Comparison of ENCODE assay signal across 16 mouse cellular contexts in genomic region chr4:107681099-107681849, GRCm38 (mm10). TPM values are rescaled to one million over a fixed set of nuclear protein-coding genes. Genes with fewer than 3 reads are reported as not detected.
DNase-seq lines count a peak whose midpoint lies in the region; ATAC-seq and TF ChIP-seq lines count a peak whose summit lies in the region.
"Had no signal": no experiment of that assay in that cellular context is flagged by ENCODE, and none has a peak within 500 bp of the region (broad histone marks: within the 10 kb centered on the region; RNA-seq: fewer than 3 reads in every experiment).

No protein-coding gene starts in this region.

- H3K4me2 ChIP-seq in hindbrain, embryonic 14.5 days (replicated peaks): peak overlapping the region; percentile 41; the same call in 1 of the 2 replicates
- H3K4me2 ChIP-seq in midbrain, embryonic 16.5 days (ENCODE audit: low read length): peak overlapping the region; percentile 51
- H3K4me2 ChIP-seq: embryonic facial prominence, embryonic 12.5 days; liver, embryonic 13.5 days had no signal

- peak; percentile 35 for DNase-seq in embryo, embryonic 10.5 days (ENCODE audit: low spot score)
- no peak for DNase-seq in embryo, embryonic 10 days (ENCODE audit: low spot score)
- DNase-seq in hindbrain, embryonic 14.5 days (ENCODE audit: low spot score): no peak
- no peak for DNase-seq in frontal cortex, postnatal 14 days (ENCODE audit: low spot score in 2 of 2)
- DNase-seq in left cerebral cortex, postnatal 14 days (ENCODE audit: low spot score in 2 of 2): no peak
- DNase-seq in cerebellum, adult 2 months: no peak
- DNase-seq: cerebellum, adult 11-12 months; liver, embryonic 13.5 days; lung, postnatal 36 days had no signal

- no peaks in the 10 kb centered on the region for H3K9me3 ChIP-seq in hindbrain, embryonic 14.5 days (ENCODE audit: control insufficient read depth, low read length)
- H3K9me3 ChIP-seq in midbrain, embryonic 16.5 days (replicated peaks; ENCODE audit: control insufficient read depth, low read length, poor library complexity, severe bottlenecking): no peaks in the 10 kb centered on the region
- H3K9me3 ChIP-seq: embryonic facial prominence, embryonic 12.5 days; heart, embryonic 10.5 days; liver, embryonic 13.5 days had no signal

- no peak for TF ChIP-seq POLR2A in cerebellum, adult 2 months (IDR thresholded peaks at IDR 0.05; ENCODE audit: borderline replicate concordance, insufficient read depth, low read length)

- H3K9ac ChIP-seq in hindbrain, embryonic 14.5 days: peak overlapping the region; percentile 43; the same call in 1 of the 2 replicates
- H3K9ac ChIP-seq in midbrain, embryonic 16.5 days (ENCODE audit: low read depth, low read length): no peak overlapping the region
- H3K9ac ChIP-seq: embryonic facial prominence, embryonic 12.5 days; liver, embryonic 13.5 days had no signal

- H3K27ac ChIP-seq in hindbrain, embryonic 14.5 days: peak overlapping the region; percentile 56
- peak overlapping the region; percentile 89 for H3K27ac ChIP-seq in midbrain, embryonic 16.5 days (ENCODE audit: low read length)
- H3K27ac ChIP-seq in cerebellum, adult 2 months (ENCODE audit: insufficient read depth, low read length): no peak overlapping the region
- H3K27ac ChIP-seq: embryonic facial prominence, embryonic 12.5 days; liver, embryonic 13.5 days; stomach, postnatal 0 days had no signal

- intact Hi-C loops in left cerebral cortex, postnatal 14 days (cut with DNase I): no loop called here

- no peaks in the 10 kb centered on the region for H3K36me3 ChIP-seq in hindbrain, embryonic 14.5 days (replicated peaks; ENCODE audit: control insufficient read depth, insufficient read depth)
- no peaks in the 10 kb centered on the region for H3K36me3 ChIP-seq in midbrain, embryonic 16.5 days (ENCODE audit: control insufficient read depth, insufficient read depth, low read length)
- H3K36me3 ChIP-seq: embryonic facial prominence, embryonic 12.5 days; heart, embryonic 10.5 days; liver, embryonic 13.5 days had no signal

- peak; percentile 49 for ATAC-seq in hindbrain, embryonic 14.5 days (ENCODE audit: low FRiP score)
- ATAC-seq in midbrain, embryonic 16.5 days: peak; percentile 43
- no peak for ATAC-seq in erythroblast, adult 5-6 weeks (replicated peaks; ENCODE audit: low FRiP score, poor library complexity, severe bottlenecking)

- no peaks in the 10 kb centered on the region; the same call in 1 of the 2 replicates for H3K27me3 ChIP-seq in hindbrain, embryonic 14.5 days (ENCODE audit: control insufficient read depth, insufficient read depth, low read length)
- H3K27me3 ChIP-seq in midbrain, embryonic 16.5 days (ENCODE audit: control insufficient read depth, insufficient read depth, low read depth, low read length): no peaks in the 10 kb centered on the region
- no peaks in the 10 kb centered on the region for H3K27me3 ChIP-seq in cerebellum, adult 2 months (ENCODE audit: control insufficient read depth, insufficient read depth, low read length)

- H3K4me3 ChIP-seq in hindbrain, embryonic 14.5 days (replicated peaks; ENCODE audit: low read length): no peak overlapping the region
- H3K4me3 ChIP-seq in midbrain, embryonic 16.5 days (ENCODE audit: low read depth, low read length): no peak overlapping the region
- no peak overlapping the region for H3K4me3 ChIP-seq in cerebellum, adult 2 months (replicated peaks; ENCODE audit: insufficient read depth, low read depth, low read length)
- H3K4me3 ChIP-seq: embryonic facial prominence, embryonic 12.5 days; heart, embryonic 10.5 days; liver, embryonic 13.5 days had no signal

- TF ChIP-seq CTCF in cerebellum, adult 2 months (IDR thresholded peaks at IDR 0.05; ENCODE audit: borderline replicate concordance, insufficient read depth, low read depth, low read length): no peak

- H3K4me1 ChIP-seq in hindbrain, embryonic 14.5 days (replicated peaks; ENCODE audit: control insufficient read depth, insufficient read depth, low read length): peaks cover 25% of the 10 kb centered on the region
- H3K4me1 ChIP-seq in midbrain, embryonic 16.5 days (ENCODE audit: control insufficient read depth, insufficient read depth, low read length): peaks cover 25% of the 10 kb centered on the region
- no peaks in the 10 kb centered on the region for H3K4me1 ChIP-seq in cerebellum, adult 2 months (ENCODE audit: control insufficient read depth, insufficient read depth, low read length)
- H3K4me1 ChIP-seq: embryonic facial prominence, embryonic 12.5 days; liver, embryonic 13.5 days had no signal

- 23% methylated on average over 9 of the region's 9 CpGs for WGBS in hindbrain, embryonic 14.5 days
- 18% methylated on average over 9 of the region's 9 CpGs for WGBS in midbrain, embryonic 16.5 days
- 30% methylated on average over 9 of the region's 9 CpGs for WGBS in cerebellum, adult 2 months

RNA-seq across cellular contexts. Expression of gene Dmrtb1, which starts 2.8 kb away (rescaled TPM):
- polyA plus RNA-seq in hindbrain, embryonic 14.5 days (2014; fragmentation: Nextera tagmentation; extraction: Ambion mirVana): 6.8 and 7.6 TPM in 2 replicates
- polyA plus RNA-seq in midbrain, embryonic 16.5 days (2015; fragmentation: Nextera tagmentation; extraction: Ambion mirVana): 45.9 and 68.2 TPM in 2 replicates
- 1 to 10 TPM; 3.4 to 4.0 TPM for total RNA-seq in left cerebral cortex, postnatal 14 days (2021)
- polyA plus RNA-seq in cerebellum, adult 2 months (2012; rRNA removed): 0.47 and 0.51 TPM in 2 replicates
- total RNA-seq in erythroblast, adult 5-6 weeks (2015; ENCODE audit: low replicate concordance): not detected in 2 replicates
- total RNA-seq in erythroblast, adult 5-6 weeks (2017; ENCODE audit: low replicate concordance): not detected in 2 replicates
- total RNA-seq: adrenal gland, postnatal 4 days had no signal
- polyA plus RNA-seq: intestine, embryonic 14.5 days; liver, embryonic 13.5 days; stomach, postnatal 0 days had no signal
